Mouse (Mus musculus) testis, adult 2 months (tissue): Measurements from ENCODE around the gene Kpna1. TPM values are rescaled to one million over a fixed set of nuclear protein-coding genes. Genes with fewer than 3 reads are reported as not detected.
A peak's percentile ranks its signal among the peaks of the same experiment; 100 is the strongest.

Experiments used
- H3K27ac ChIP-seq: fragments of 200-500 bp; 2 replicates; pipeline ENCODE4 v1.5.1; 2012; ENCODE audit warnings: low read depth, low read length; ENCODE audit not compliant: control insufficient read depth, insufficient read depth
- H3K27me3 ChIP-seq: fragments of 200-500 bp; 2 replicates; pipeline ENCODE4 v1.6.1; 2012; ENCODE audit warnings: mild to moderate bottlenecking, low read length, moderate library complexity; ENCODE audit not compliant: control insufficient read depth, insufficient read depth
- H3K36me3 ChIP-seq: fragments of 200-500 bp; 2 replicates; pipeline ENCODE4 v1.6.1; 2012; ENCODE audit warnings: mild to moderate bottlenecking, low read length; ENCODE audit not compliant: control insufficient read depth, insufficient read depth
- H3K4me1 ChIP-seq: fragments of 200-500 bp; 2 replicates; pipeline ENCODE4 v1.6.1; 2012; ENCODE audit warnings: low read length; ENCODE audit not compliant: control insufficient read depth, insufficient read depth
- H3K4me3 ChIP-seq: fragments of 200-500 bp; 2 replicates; pipeline ENCODE4 v1.5.1; 2012; ENCODE audit warnings: low read depth, mild to moderate bottlenecking, low read length, moderate library complexity, mixed read lengths; ENCODE audit not compliant: control insufficient read depth
- CTCF ChIP-seq: fragments of 200-500 bp; IDR thresholded peaks from 2 replicates; pipeline ENCODE4 v1.5.1; 2012; ENCODE audit warnings: low read depth, mild to moderate bottlenecking, inconsistent platforms, low read length, moderate library complexity; ENCODE audit not compliant: control insufficient read depth, insufficient read depth, insufficient replicate concordance
- POLR2A ChIP-seq: fragments of 200-500 bp; IDR thresholded peaks from 2 replicates; pipeline ENCODE4 v1.6.1; 2012; ENCODE audit warnings: low read depth, mild to moderate bottlenecking, inconsistent platforms, low read length, moderate library complexity; ENCODE audit not compliant: control insufficient read depth
- polyA plus RNA-seq: library from polyadenylated mRNA; depleted of rRNA; stranded (reverse); fragments of >200 nt; gene quantifications from 2 replicates; pipeline ENCODE4 v1.2.3, GENCODE M21; 2012

Gene Kpna1
- polyA plus RNA-seq, 1 experiment, result 13.7 TPM

- H3K36me3 ChIP-seq, result no peaks in the 10 kb centered on the region
- no peaks in the 10 kb centered on the region for H3K4me1 ChIP-seq
- H3K27me3 ChIP-seq, result no peaks in the 10 kb centered on the region
- H3K4me3 ChIP-seq, result no peak overlapping the region
- TF ChIP-seq CTCF (no peak), POLR2A (no peak)
- no peak overlapping the region for H3K27ac ChIP-seq
These were observed 4.5 kb upstream of the Kpna1 start for GRCm38 (mm10) chr16:35974021-35974420.

- TF ChIP-seq POLR2A (no peak), CTCF (no peak)
- no peaks in the 10 kb centered on the region for H3K27me3 ChIP-seq
- no peak overlapping the region for H3K27ac ChIP-seq
- H3K4me3 ChIP-seq, result no peak overlapping the region; the same call in 1 of the 2 replicates
- H3K36me3 ChIP-seq, result no peaks in the 10 kb centered on the region
- peaks cover 5% of the 10 kb centered on the region for H3K4me1 ChIP-seq
These were observed 2.8 kb downstream of the Kpna1 start for GRCm38 (mm10) chr16:35981363-35981821.

GRCm38 (mm10) chr16:35982506-35982901 is 4.0 kb downstream of the Kpna1 start:
- Histone ChIP-seq H3K27me3 (no peaks in the 10 kb centered on the region), H3K36me3 (no peaks in the 10 kb centered on the region), H3K4me3 (peak overlapping the region; percentile 91), H3K4me1 (peaks cover 5% of the 10 kb centered on the region), H3K27ac (peak overlapping the region; percentile 73)
- TF ChIP-seq POLR2A, result no peak
- TF ChIP-seq CTCF, result no peak

GRCm38 (mm10) chr16:35982902-35983516 is 4.5 kb downstream of the Kpna1 start:
- H3K4me3 ChIP-seq, result peak overlapping the region; percentile 91
- H3K27me3 ChIP-seq, result no peaks in the 10 kb centered on the region
- no peaks in the 10 kb centered on the region for H3K36me3 ChIP-seq
- H3K27ac ChIP-seq, result peak overlapping the region; percentile 82
- peaks cover 5% of the 10 kb centered on the region for H3K4me1 ChIP-seq
- TF ChIP-seq CTCF (no peak), POLR2A (peak; percentile 97)

- Histone ChIP-seq H3K4me1 (peaks cover 5% of the 10 kb centered on the region), H3K27ac (peak overlapping the region; percentile 82), H3K27me3 (no peaks in the 10 kb centered on the region), H3K4me3 (peak overlapping the region; percentile 91), H3K36me3 (no peaks in the 10 kb centered on the region)
- TF ChIP-seq CTCF (no peak), POLR2A (no peak)
These were observed 5.1 kb downstream of the Kpna1 start for GRCm38 (mm10) chr16:35983517-35984101.

GRCm38 (mm10) chr16:35984471-35984870 is 5.9 kb downstream of the Kpna1 start:
- Histone ChIP-seq H3K4me1 (peaks cover 5% of the 10 kb centered on the region), H3K27ac (no peak overlapping the region), H3K36me3 (no peaks in the 10 kb centered on the region), H3K27me3 (no peaks in the 10 kb centered on the region), H3K4me3 (peak overlapping the region; percentile 91)
- TF ChIP-seq POLR2A, result no peak
- no peak for TF ChIP-seq CTCF

GRCm38 (mm10) chr16:35987930-35988329 is 9.4 kb downstream of the Kpna1 start:
- Histone ChIP-seq H3K4me3 (no peak overlapping the region), H3K27me3 (no peaks in the 10 kb centered on the region), H3K27ac (no peak overlapping the region), H3K4me1 (peaks cover 5% of the 10 kb centered on the region), H3K36me3 (no peaks in the 10 kb centered on the region)
- TF ChIP-seq POLR2A (no peak), CTCF (no peak)
